Mouse (Mus musculus): Measurements from ENCODE around the gene Prickle2.

The Prickle2 gene

DNA sequence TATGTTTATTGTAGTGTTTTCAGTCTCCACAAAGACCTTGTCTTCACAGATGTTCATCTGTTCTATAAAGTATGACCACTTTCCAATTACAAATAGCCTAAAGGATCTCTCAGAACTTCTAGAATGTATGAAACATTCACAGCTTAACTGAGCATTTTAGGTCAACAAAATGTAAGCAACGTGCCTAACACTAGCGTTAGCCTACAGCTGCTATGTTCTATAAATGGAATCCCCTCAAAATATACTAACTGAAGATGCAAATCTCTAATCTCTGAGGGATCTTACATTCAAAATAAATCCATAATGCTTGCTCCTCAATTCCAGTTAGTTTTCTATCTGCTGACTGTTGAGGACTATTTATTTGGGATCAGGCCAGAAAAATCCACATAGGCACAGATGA, 65.1 kb downstream of the Prickle2 start:
- H3K27me3 ChIP-seq (ENCODE audit: control insufficient read depth, insufficient read depth, low read length, poor library complexity, severe bottlenecking): no peaks in the 10 kb centered on the region
- DNase-seq (ENCODE audit: low read depth, low spot score): no peak
- H3K36me3 ChIP-seq (ENCODE audit: control insufficient read depth, insufficient read depth, low read length, poor library complexity, severe bottlenecking): no peaks in the 10 kb centered on the region

DNA sequence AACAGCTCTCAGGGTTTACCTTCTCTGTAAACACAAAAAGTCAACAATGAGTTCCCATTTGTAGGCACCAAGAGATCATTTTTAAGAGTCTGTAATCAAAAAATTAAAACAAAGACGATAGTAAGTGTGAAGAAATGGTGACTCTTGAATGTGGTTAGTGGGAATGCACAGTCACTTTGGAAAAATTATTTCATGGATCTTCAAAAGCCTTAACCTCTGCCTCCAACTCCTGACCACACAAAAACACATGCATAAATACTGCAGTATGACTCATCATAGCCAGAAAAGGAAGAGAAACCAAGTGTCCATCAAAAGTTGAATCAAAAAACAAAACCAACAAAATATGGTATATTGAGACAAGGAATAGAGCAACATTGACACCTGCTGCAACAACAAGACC, 69.5 kb downstream of the Prickle2 start:
- no peak for DNase-seq (ENCODE audit: low read depth, low spot score)

DNA sequence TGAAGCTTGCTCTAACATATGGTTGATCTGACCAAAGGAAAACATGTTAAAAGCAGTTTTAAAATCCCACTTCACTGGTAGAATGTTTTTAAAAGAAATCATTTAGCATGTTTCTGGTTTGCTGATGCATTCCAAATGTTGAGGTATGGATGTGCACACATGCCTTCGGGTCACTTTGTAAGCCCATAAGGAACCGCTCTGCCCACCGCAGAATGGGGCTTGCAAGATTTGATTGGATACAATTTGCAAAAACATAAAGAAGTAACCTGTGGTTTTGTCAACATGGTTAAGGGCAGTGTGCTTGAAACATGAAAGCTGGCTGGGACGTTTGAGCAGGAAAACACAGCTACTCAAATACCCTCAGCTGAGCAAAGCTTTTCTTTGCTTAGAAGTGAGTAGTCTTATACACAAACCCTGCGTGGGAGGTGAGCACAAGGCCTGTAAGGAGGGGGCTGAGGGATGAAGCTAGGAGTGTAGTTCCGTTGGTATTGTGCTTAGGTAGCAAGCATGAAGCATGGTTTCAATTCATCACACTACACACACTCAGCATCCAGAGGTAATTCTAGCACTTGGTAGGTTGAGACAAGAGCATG, 71.0 kb downstream of the Prickle2 start:
- DNase-seq (ENCODE audit: low read depth, low spot score): no peak
- no peaks in the 10 kb centered on the region for H3K27me3 ChIP-seq (ENCODE audit: control insufficient read depth, insufficient read depth, low read length, poor library complexity, severe bottlenecking)
- no peaks in the 10 kb centered on the region for H3K36me3 ChIP-seq (ENCODE audit: control insufficient read depth, insufficient read depth, low read length, poor library complexity, severe bottlenecking)

More for the DNA sequence above, 69.5 kb downstream of the Prickle2 start:
- Histone ChIP-seq H3K27me3 (ENCODE audit: control insufficient read depth, insufficient read depth, low read length, poor library complexity, severe bottlenecking) (no peaks in the 10 kb centered on the region), H3K36me3 (ENCODE audit: control insufficient read depth, insufficient read depth, low read length, poor library complexity, severe bottlenecking) (no peaks in the 10 kb centered on the region)

DNA sequence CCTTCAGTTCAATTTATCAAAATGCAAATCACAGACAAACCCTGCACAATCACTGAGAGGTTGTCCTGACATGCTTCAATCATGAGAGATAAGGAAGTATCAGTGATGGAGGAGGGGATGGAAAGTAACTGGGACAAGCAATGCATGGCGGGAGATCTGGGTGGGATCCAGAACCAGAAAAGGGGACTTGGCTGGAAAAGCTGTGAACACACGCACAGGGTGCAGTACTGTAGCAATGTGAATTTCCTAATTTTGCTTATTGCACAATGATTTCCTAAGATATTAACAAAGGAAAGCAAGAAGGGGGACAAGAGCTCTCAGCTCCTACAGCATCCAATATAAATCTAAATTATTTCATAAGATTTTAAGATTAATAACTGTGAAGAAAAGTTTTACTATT, 75.0 kb downstream of the Prickle2 start:
- no peaks in the 10 kb centered on the region for H3K36me3 ChIP-seq (ENCODE audit: control insufficient read depth, insufficient read depth, low read length, poor library complexity, severe bottlenecking)
- H3K27me3 ChIP-seq (ENCODE audit: control insufficient read depth, insufficient read depth, low read length, poor library complexity, severe bottlenecking): no peaks in the 10 kb centered on the region
- no peak for DNase-seq (ENCODE audit: low read depth, low spot score)

DNA sequence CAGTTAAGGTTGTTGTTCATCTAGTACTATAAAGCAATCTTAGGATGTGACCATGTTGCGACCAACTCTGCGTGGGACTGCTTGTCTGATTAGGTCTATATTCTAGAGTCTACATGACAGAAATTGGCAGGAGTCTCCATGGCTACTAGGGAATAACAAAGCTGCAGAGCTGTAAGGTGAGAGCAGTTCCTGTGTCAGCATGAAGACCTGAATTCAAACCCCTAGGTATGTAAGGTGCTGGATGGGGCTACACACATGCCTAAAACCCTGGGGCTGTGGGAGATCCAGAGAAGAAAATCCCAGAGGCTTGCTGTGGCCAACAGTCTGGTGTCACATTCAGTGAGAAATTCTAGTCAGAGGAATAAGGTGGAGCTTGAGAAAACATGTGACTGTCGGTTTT, 78.2 kb downstream of the Prickle2 start:
- DNase-seq (ENCODE audit: low read depth, low spot score): no peak
- Histone ChIP-seq H3K27me3 (ENCODE audit: control insufficient read depth, insufficient read depth, low read length, poor library complexity, severe bottlenecking) (no peaks in the 10 kb centered on the region), H3K36me3 (ENCODE audit: control insufficient read depth, insufficient read depth, low read length, poor library complexity, severe bottlenecking) (no peaks in the 10 kb centered on the region)

DNA sequence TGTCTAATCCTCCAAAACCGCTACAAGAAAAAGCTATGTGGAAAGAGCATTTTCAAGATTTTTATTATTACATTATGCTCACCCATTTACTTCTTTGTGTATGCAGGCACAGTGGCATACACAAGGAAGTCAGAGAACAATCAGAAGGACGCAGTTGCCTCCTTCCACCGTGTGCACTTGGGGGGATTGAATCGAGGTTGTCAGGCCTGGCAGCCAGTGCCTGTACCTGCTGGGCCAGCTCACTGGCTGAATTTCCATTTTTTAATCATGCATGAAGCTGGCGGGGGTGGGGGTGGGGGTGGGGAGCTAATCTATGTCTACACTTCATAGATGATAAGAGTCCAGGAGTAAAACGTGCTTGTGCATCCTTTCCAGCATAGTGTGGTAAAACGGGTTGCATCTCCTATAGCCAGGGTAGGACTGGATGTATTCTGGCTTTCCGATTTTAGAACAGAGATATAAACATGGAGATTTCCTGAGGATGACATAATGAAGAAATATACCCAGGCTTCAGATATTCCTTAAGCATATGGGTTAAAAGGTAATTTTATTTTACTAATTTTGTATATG, 78.8 kb downstream of the Prickle2 start:
- DNase-seq (ENCODE audit: low read depth, low spot score): no peak
- H3K36me3 ChIP-seq (ENCODE audit: control insufficient read depth, insufficient read depth, low read length, poor library complexity, severe bottlenecking): no peaks in the 10 kb centered on the region
- H3K27me3 ChIP-seq (ENCODE audit: control insufficient read depth, insufficient read depth, low read length, poor library complexity, severe bottlenecking): no peaks in the 10 kb centered on the region

DNA sequence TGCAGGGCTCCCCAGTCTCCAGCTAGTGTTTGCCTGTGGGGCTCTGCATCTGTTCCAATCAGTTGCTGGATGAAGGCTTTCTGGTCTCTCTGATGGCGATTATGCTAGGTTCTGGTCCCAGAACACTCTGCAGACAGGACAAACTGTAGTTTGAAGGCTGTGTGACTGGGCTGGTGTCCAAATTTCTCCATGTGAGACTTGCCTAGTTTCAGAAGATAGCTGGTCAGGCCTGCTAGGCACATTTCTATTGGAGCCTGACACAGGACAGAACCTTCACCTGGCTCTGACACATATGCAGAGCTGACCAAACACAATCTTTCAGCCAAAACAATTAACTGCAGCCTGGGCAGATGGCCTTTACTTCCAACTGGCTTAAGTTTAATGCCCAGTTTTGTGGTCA, 80.0 kb downstream of the Prickle2 start:
- no peaks in the 10 kb centered on the region for H3K36me3 ChIP-seq (ENCODE audit: control insufficient read depth, insufficient read depth, low read length, poor library complexity, severe bottlenecking)
- no peak for DNase-seq (ENCODE audit: low read depth, low spot score)
- H3K27me3 ChIP-seq (ENCODE audit: control insufficient read depth, insufficient read depth, low read length, poor library complexity, severe bottlenecking): no peaks in the 10 kb centered on the region

DNA sequence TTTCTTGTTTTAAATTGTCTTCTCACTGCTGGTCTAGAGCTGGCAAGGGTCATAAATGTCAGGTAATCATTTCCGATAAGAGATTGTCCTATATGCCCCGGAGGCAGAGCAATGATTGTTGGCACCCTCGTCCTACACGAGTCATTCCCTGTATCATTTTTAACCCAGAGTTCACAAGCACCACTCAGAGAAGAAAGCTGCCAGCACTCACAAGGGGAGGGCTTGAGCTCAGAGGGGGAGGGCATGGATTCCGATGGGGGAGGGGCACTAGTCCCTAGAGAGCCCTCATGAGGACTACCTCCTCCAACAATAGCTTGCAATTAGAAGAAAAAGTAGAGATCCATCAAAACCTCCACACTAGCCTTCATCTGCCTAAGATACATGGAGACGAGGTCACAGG, 81.6 kb downstream of the Prickle2 start:
- DNase-seq (ENCODE audit: low read depth, low spot score): no peak
- Histone ChIP-seq H3K36me3 (ENCODE audit: control insufficient read depth, insufficient read depth, low read length, poor library complexity, severe bottlenecking) (no peaks in the 10 kb centered on the region), H3K27me3 (ENCODE audit: control insufficient read depth, insufficient read depth, low read length, poor library complexity, severe bottlenecking) (no peaks in the 10 kb centered on the region)

DNA sequence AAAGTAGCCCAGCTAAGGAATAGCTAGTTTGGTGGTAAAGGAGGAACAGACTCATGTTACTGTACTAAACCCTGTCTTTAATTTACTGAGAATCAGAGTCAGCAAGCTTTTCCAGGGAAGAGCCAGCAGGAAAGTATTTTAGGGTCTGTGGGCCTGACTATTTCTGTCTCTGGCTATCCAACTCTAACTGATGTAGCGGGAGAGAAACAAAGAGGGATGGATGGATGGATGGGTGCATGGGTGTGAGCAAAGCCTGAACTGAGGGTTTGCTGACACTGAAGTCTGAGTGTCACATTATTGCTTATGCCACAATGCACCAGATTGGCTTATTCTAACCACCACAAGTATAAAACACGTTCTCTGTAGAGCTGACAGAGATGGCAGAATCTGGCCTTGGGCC, 88.8 kb downstream of the Prickle2 start:
- no peak for DNase-seq (ENCODE audit: low read depth, low spot score)

DNA sequence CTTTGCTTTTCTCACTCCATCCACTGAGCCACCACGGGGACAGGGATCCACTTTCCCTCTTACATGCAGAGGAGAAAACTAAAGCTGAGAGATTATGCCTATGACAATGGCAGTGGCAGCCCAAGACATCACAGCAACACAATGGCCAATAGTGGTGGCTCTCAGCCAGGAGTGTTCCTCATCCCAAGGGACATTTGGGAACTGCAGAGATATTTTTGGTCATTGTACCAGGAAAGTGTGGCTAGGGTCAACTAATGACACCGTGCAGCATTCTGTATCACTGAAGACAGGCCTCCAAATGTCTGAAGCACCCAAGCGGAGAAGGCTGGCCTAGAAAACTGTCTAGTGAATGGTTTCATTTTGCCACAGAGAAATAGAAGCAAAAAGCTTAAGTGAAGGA, 91.2 kb downstream of the Prickle2 start:
- H3K27me3 ChIP-seq (ENCODE audit: control insufficient read depth, insufficient read depth, low read length, poor library complexity, severe bottlenecking): no peaks in the 10 kb centered on the region
- H3K36me3 ChIP-seq (ENCODE audit: control insufficient read depth, insufficient read depth, low read length, poor library complexity, severe bottlenecking): no peaks in the 10 kb centered on the region
- no peak for DNase-seq (ENCODE audit: low read depth, low spot score)

More for the DNA sequence above, 88.8 kb downstream of the Prickle2 start:
- H3K36me3 ChIP-seq (ENCODE audit: control insufficient read depth, insufficient read depth, low read length, poor library complexity, severe bottlenecking): no peaks in the 10 kb centered on the region
- H3K27me3 ChIP-seq (ENCODE audit: control insufficient read depth, insufficient read depth, low read length, poor library complexity, severe bottlenecking): no peaks in the 10 kb centered on the region

DNA sequence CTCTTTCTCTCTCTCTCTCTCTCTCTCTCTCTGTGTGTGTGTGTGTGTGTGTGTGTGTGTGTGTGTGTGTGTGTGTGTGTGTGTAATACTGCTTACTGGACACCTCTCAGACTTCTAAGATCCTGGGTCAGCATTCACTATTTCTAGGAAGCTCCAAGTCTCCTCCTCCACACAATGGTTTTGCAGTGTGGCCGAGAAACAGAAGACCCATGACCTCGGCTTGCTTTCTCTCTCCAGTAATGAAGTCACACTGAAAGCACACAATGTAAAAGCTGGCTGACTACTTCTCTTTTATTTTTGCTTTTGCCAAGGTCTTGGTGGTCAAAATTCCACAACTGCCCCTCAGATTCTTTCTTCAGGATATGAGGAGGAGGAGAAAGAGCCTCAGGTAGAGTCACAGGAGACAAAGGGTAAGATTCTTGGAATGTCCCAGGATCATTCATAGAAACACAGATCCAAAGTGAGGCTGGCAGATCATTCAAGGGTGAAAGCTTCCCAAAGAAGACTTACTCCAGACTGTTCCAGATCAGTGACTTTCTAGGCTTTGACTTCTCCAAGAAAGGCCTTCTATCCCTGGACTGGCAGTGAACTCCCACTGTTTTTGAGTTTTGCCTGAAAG, 93.7 kb downstream of the Prickle2 start:
- no peaks in the 10 kb centered on the region for H3K27me3 ChIP-seq (ENCODE audit: control insufficient read depth, insufficient read depth, low read length, poor library complexity, severe bottlenecking)
- DNase-seq (ENCODE audit: low read depth, low spot score): no peak
- H3K36me3 ChIP-seq (ENCODE audit: control insufficient read depth, insufficient read depth, low read length, poor library complexity, severe bottlenecking): no peaks in the 10 kb centered on the region

DNA sequence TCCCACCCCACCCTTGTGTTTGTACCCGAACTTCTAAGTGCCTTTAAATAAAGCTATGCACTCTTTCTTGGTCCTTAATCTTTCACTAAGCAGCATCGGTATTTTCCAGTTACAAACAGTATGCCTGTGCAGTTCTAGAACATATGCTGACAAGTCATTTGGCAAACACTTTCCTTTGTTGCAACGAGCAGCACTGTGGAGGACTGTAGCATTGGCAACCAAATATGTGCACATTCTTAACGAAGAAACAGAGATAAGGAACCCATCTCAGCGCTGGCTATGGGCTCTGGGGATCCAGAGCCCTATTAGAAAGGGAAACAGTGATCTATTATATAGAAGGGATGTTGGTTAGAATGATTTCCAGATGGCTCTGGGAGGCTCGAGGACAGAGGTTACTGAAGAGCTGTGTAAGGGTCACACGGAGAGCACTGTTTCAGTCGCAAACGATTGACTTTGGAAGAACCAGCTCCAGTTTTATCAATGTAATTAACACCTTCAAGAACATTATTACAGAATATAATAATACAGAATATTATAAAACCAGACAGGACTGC, 96.2 kb downstream of the Prickle2 start:
- no peak for DNase-seq (ENCODE audit: low read depth, low spot score)
- Histone ChIP-seq H3K36me3 (ENCODE audit: control insufficient read depth, insufficient read depth, low read length, poor library complexity, severe bottlenecking) (no peaks in the 10 kb centered on the region), H3K27me3 (ENCODE audit: control insufficient read depth, insufficient read depth, low read length, poor library complexity, severe bottlenecking) (no peaks in the 10 kb centered on the region)

DNA sequence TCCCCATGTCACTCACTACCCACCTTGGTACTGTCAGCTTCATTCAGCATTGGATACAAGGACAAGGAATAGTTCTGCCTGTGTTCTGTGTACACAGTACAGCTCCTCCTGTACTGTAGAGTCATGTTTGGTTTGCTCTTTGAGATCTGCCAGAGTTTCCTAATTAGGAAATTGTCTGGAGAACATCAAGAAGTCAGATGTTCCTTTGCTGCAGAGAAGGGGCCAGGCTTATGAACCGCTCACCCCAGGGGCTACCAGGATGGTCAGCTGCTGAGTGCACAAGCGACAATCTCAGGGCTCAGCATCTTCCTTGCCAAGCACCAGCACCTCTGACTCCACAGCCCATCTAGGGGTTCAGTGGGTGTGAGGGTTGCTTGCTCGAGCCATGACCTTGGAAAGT, 96.9 kb downstream of the Prickle2 start:
- Histone ChIP-seq H3K36me3 (ENCODE audit: control insufficient read depth, insufficient read depth, low read length, poor library complexity, severe bottlenecking) (no peaks in the 10 kb centered on the region), H3K27me3 (ENCODE audit: control insufficient read depth, insufficient read depth, low read length, poor library complexity, severe bottlenecking) (no peaks in the 10 kb centered on the region)
- DNase-seq (ENCODE audit: low read depth, low spot score): no peak

DNA sequence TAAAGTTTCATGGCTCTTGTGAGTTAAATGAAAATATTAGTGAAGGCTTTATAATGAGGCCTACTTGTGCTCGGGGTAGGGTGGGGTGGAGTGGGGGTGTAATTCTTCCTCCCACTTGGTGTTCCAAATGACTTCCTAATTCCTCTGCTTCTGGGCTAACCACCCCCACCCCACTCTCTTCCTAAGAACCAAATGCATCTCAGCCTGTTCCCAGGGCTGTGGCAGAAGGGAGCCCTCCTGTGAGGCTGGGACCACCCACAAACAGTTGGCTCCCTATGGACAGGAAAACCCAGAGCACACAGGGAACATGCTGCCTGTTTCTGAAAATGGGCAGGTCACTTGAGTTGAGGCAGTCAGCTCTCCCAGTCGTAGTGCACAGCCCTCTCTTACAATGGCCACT, 100.8 kb downstream of the Prickle2 start:
- no peak for DNase-seq (ENCODE audit: low read depth, low spot score)
- Histone ChIP-seq H3K27me3 (ENCODE audit: control insufficient read depth, insufficient read depth, low read length, poor library complexity, severe bottlenecking) (no peaks in the 10 kb centered on the region), H3K36me3 (ENCODE audit: control insufficient read depth, insufficient read depth, low read length, poor library complexity, severe bottlenecking) (no peaks in the 10 kb centered on the region)

DNA sequence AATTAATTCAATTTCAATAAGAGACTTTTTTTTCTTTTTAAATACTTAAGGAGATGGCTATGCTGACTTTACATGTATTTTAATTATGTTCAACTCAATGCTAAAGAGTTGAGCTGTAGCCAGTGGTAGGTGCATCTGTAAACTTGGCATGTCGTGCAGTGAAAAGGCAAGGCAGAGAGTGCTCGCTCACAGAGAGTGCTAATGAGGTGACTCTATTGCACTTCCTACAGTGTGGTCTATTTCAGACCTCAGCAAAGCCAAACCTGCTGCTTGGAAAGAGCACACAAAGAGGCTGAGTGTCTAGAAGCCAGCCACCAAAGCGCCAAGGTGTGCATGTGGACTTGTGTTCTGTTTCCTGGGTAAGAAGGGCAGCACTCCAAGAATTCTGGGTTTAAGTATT, 109.6 kb downstream of the Prickle2 start:
- Histone ChIP-seq H3K36me3 (ENCODE audit: control insufficient read depth, insufficient read depth, low read length, poor library complexity, severe bottlenecking) (no peaks in the 10 kb centered on the region), H3K27me3 (ENCODE audit: control insufficient read depth, insufficient read depth, low read length, poor library complexity, severe bottlenecking) (no peaks in the 10 kb centered on the region)
- DNase-seq (ENCODE audit: low read depth, low spot score): no peak

Measured in splenic B cell, adult 2 months (primary cell).